Mouse (Mus musculus): Measurements from ENCODE around the gene Creb5. TPM values are rescaled to one million over a fixed set of nuclear protein-coding genes. Genes with fewer than 3 reads are reported as not detected.

Gene Creb5
- polyA plus RNA-seq, 1 experiment, result 0.02 TPM

- Histone ChIP-seq H3K9me3 (ENCODE audit: control insufficient read depth, low read length) (no peaks in the 10 kb centered on the region), H3K4me1 (ENCODE audit: control insufficient read depth) (no peaks in the 10 kb centered on the region), H3K27me3 (ENCODE audit: control insufficient read depth) (no peaks in the 10 kb centered on the region), H3K36me3 (ENCODE audit: control insufficient read depth) (no peaks in the 10 kb centered on the region), H3K4me3 (replicated peaks) (no peak overlapping the region)
- no peak for TF ChIP-seq GATA1 (IDR thresholded peaks at IDR 0.05; ENCODE audit: low read length)
- no peak for TF ChIP-seq TAL1 (IDR thresholded peaks at IDR 0.05; ENCODE audit: low read length)
These were observed 203.8 kb downstream of the Creb5 start for GRCm38 (mm10) chr6:53490917-53491316.

GRCm38 (mm10) chr6:53491331-53491730 lies 204.3 kb downstream of the Creb5 start:
- Histone ChIP-seq H3K36me3 (ENCODE audit: control insufficient read depth) (no peaks in the 10 kb centered on the region), H3K4me3 (replicated peaks) (no peak overlapping the region), H3K27me3 (ENCODE audit: control insufficient read depth) (no peaks in the 10 kb centered on the region), H3K9me3 (ENCODE audit: control insufficient read depth, low read length) (no peaks in the 10 kb centered on the region), H3K4me1 (ENCODE audit: control insufficient read depth) (no peaks in the 10 kb centered on the region)
- TF ChIP-seq GATA1 (IDR thresholded peaks at IDR 0.05; ENCODE audit: low read length), result no peak
- TF ChIP-seq TAL1 (IDR thresholded peaks at IDR 0.05; ENCODE audit: low read length), result no peak

DNA sequence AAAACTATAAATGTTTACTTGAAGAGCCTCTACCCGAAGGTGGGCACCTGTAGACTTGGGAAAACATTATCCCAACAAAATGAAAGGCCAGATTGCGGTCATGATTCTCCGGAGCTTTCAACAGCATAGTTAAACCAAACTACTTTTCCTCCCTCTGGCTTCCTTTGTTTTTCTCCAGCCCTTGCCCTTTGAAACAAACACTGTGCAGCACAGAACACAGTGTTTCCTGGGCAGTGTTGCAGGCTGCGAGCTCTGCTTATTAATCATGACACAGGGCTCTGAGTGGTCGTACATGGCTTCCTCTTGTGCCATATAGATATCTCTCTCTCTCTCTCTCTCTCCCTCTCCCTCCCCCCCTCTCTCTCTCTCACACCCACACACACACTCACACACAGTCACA lies 206.8 kb downstream of the Creb5 start:
- H3K4me1 ChIP-seq (ENCODE audit: control insufficient read depth), result no peaks in the 10 kb centered on the region
- H3K36me3 ChIP-seq (ENCODE audit: control insufficient read depth), result no peaks in the 10 kb centered on the region
- H3K27me3 ChIP-seq (ENCODE audit: control insufficient read depth), result no peaks in the 10 kb centered on the region
- TF ChIP-seq TAL1 (IDR thresholded peaks at IDR 0.05; ENCODE audit: low read length), result no peak
- TF ChIP-seq GATA1 (IDR thresholded peaks at IDR 0.05; ENCODE audit: low read length), result no peak
- H3K9me3 ChIP-seq (ENCODE audit: control insufficient read depth, low read length), result no peaks in the 10 kb centered on the region; the same call in 1 of the 2 replicates
- H3K4me3 ChIP-seq (replicated peaks), result no peak overlapping the region

GRCm38 (mm10) chr6:53495667-53496066 lies 208.6 kb downstream of the Creb5 start:
- Histone ChIP-seq H3K27me3 (ENCODE audit: control insufficient read depth) (no peaks in the 10 kb centered on the region), H3K9me3 (ENCODE audit: control insufficient read depth, low read length) (peaks cover 3% of the 10 kb centered on the region), H3K4me1 (ENCODE audit: control insufficient read depth) (no peaks in the 10 kb centered on the region), H3K36me3 (ENCODE audit: control insufficient read depth) (no peaks in the 10 kb centered on the region), H3K4me3 (replicated peaks) (no peak overlapping the region)
- TF ChIP-seq GATA1 (IDR thresholded peaks at IDR 0.05; ENCODE audit: low read length) (no peak), TAL1 (IDR thresholded peaks at IDR 0.05; ENCODE audit: low read length) (no peak)

DNA sequence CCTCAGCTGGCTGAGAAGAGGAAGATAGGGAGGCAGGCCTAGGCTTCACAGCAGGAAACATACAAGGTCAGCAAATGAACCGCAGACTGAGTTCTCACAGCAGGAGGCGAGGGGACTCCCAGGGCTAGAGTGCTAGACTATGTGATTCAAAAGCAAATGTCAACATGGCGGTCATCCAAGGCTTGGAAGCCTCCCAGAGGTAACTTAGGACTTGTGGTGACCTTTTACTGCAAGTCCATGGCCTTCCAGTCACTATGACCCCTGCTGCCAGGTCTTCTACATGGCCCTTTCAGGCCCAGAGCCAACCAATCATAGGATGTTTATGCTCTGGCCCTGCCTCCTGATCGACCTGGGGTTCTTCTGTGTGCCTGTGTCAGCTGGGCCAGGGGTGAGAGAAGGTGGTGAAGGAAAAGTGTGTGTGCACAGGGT lies 209.3 kb downstream of the Creb5 start:
- TF ChIP-seq TAL1 (IDR thresholded peaks at IDR 0.05; ENCODE audit: low read length) (no peak), GATA1 (IDR thresholded peaks at IDR 0.05; ENCODE audit: low read length) (no peak)
- H3K9me3 ChIP-seq (ENCODE audit: control insufficient read depth, low read length), result peaks cover 6% of the 10 kb centered on the region
- H3K4me1 ChIP-seq (ENCODE audit: control insufficient read depth), result no peaks in the 10 kb centered on the region
- H3K36me3 ChIP-seq (ENCODE audit: control insufficient read depth), result no peaks in the 10 kb centered on the region
- H3K4me3 ChIP-seq (replicated peaks), result no peak overlapping the region
- no peaks in the 10 kb centered on the region for H3K27me3 ChIP-seq (ENCODE audit: control insufficient read depth)

DNA sequence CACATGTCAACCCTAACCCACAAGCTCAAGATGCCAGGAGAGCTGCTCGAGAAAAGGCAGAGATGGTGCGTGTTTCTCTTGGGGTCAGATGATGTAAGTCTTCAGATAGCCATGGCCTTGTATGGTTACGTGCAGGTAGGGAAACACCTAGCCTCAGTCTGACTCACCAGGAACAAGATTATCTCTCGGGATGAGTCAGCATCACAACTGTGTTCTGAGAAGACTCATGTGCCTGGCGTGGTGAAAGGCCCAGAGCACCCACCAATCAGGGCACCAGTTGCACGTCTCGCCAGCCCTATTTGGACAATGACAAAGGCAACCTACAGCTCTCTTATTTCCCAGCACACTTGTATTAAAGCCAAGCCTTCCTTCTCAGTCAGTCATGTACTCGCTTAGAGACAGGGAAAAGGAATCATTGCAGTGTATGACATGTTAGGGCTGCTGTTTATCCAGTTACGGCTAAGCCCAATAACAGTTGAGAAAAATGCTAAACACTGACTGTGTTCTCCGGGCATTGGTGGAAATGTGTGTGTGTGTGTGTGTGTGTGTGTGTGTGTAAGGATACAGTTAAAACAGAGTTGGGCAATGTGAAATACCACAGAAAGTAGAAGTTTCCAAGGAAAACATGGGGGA lies 210.9 kb downstream of the Creb5 start:
- no peaks in the 10 kb centered on the region for H3K36me3 ChIP-seq (ENCODE audit: control insufficient read depth)
- H3K9me3 ChIP-seq (ENCODE audit: control insufficient read depth, low read length), result peaks cover 6% of the 10 kb centered on the region
- no peaks in the 10 kb centered on the region for H3K4me1 ChIP-seq (ENCODE audit: control insufficient read depth)
- TF ChIP-seq TAL1 (IDR thresholded peaks at IDR 0.05; ENCODE audit: low read length), result no peak
- no peak for TF ChIP-seq GATA1 (IDR thresholded peaks at IDR 0.05; ENCODE audit: low read length)
- H3K4me3 ChIP-seq (replicated peaks), result no peak overlapping the region
- H3K27me3 ChIP-seq (ENCODE audit: control insufficient read depth), result no peaks in the 10 kb centered on the region

GRCm38 (mm10) chr6:53499621-53500295 lies 212.7 kb downstream of the Creb5 start:
- Histone ChIP-seq H3K36me3 (ENCODE audit: control insufficient read depth) (no peaks in the 10 kb centered on the region), H3K4me1 (ENCODE audit: control insufficient read depth) (no peaks in the 10 kb centered on the region), H3K27me3 (ENCODE audit: control insufficient read depth) (no peaks in the 10 kb centered on the region), H3K9me3 (ENCODE audit: control insufficient read depth, low read length) (peaks cover 6% of the 10 kb centered on the region), H3K4me3 (replicated peaks) (no peak overlapping the region)
- no peak for TF ChIP-seq TAL1 (IDR thresholded peaks at IDR 0.05; ENCODE audit: low read length)
- TF ChIP-seq GATA1 (IDR thresholded peaks at IDR 0.05; ENCODE audit: low read length), result no peak

DNA sequence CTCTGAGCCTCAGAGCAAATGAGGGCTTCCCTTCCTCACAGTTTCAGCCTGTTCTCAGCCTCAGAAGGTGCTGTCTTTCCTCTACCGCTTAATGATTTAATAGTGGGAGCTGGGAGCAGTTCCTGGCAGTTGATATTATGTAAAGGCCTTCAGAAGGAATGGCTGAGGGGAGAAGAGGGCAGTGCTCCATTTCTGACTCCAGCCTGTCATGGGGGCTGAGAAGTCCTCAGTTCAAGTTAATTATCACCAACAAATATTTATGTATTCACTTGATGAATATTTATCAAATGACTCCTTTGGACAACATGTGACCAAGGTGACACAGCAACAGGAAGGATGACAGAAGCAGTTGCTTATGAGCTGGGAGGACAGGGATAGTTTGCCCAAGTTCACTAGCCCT lies 214.2 kb downstream of the Creb5 start:
- Histone ChIP-seq H3K36me3 (ENCODE audit: control insufficient read depth) (no peaks in the 10 kb centered on the region), H3K4me3 (replicated peaks) (no peak overlapping the region), H3K4me1 (ENCODE audit: control insufficient read depth) (no peaks in the 10 kb centered on the region)

GRCm38 (mm10) chr6:53506947-53507564 lies 220.0 kb downstream of the Creb5 start:
- Histone ChIP-seq H3K27me3 (ENCODE audit: control insufficient read depth) (no peaks in the 10 kb centered on the region), H3K36me3 (ENCODE audit: control insufficient read depth) (no peaks in the 10 kb centered on the region), H3K9me3 (ENCODE audit: control insufficient read depth, low read length) (no peaks in the 10 kb centered on the region), H3K4me1 (ENCODE audit: control insufficient read depth) (no peaks in the 10 kb centered on the region), H3K4me3 (replicated peaks) (no peak overlapping the region)
- TF ChIP-seq TAL1 (IDR thresholded peaks at IDR 0.05; ENCODE audit: low read length) (no peak), GATA1 (IDR thresholded peaks at IDR 0.05; ENCODE audit: low read length) (no peak)

More for the DNA sequence above, 214.2 kb downstream of the Creb5 start:
- no peaks in the 10 kb centered on the region for H3K27me3 ChIP-seq (ENCODE audit: control insufficient read depth)
- TF ChIP-seq TAL1 (IDR thresholded peaks at IDR 0.05; ENCODE audit: low read length), result no peak
- no peak for TF ChIP-seq GATA1 (IDR thresholded peaks at IDR 0.05; ENCODE audit: low read length)
- peaks cover 6% of the 10 kb centered on the region for H3K9me3 ChIP-seq (ENCODE audit: control insufficient read depth, low read length)

Measured in erythroblast, embryonic 14.5 days (primary cell).